Mouse (Mus musculus) E14TG2a.4 (cell line): ENCODE results near the gene Gabrb1.

Experiments used
- CTCF ChIP-seq: conservative IDR thresholded peaks from 2 replicates; pipeline ENCODE4 v1.5.1; 2014; ENCODE audit warnings: low read length
- NANOG ChIP-seq: IDR thresholded peaks from 2 replicates; pipeline ENCODE4 v1.6.1; 2014; ENCODE audit warnings: borderline replicate concordance, low read length, mixed read lengths
- POU5F1 ChIP-seq: IDR thresholded peaks from 2 replicates; pipeline ENCODE4 v1.6.1; 2014; ENCODE audit warnings: low read length, borderline replicate concordance

GRCm38 (mm10) chr5:71665593-71665992, 7.7 kb downstream of the Gabrb1 start:
- no peak for TF ChIP-seq CTCF
- no peak for TF ChIP-seq NANOG
- TF ChIP-seq POU5F1: no peak
